Mouse (Mus musculus): ENCODE measurements around the gene Fam104a. TPM values are rescaled to one million over a fixed set of nuclear protein-coding genes. Genes with fewer than 3 reads are reported as not detected.

Gene Fam104a
- 10 to 100 TPM; 28.3 to 31.6 TPM for total RNA-seq (2021)

DNA sequence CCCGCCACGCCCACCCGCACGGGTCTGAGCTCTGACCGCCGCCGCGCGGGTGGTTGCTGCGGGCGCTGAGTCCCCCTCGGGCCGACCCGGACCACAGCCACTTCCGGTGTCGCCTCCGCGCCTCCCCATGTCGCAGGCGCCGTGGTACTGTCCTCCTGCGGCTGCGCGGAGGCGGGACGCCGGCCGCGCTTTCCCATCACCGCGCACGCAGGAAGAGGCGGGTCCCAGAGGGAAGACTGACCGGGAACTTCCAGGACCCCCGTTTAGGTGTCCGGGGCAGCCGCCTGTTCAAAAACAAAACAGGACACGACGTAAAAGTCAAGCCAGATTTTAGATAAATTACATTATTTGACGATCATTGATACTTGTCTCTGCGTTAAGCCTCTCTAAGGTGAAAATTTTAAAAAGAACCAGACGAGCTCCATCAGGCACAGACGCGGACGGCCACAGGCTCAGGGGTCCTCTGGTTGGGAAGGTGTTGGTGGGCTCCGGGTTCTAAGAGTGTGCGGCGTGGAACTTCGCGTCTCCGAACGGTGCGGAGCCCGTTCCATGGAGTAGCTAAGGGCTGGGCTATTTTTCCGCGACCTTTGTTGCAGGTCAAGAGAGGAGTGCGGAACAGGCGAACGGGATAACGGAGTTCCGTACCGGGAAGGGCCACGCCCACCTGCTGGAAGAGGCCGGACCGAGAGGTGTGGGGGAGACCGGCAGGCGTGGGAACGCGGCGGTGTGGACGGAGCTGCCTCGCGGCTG lies at the start of gene Fam104a, which contains the start of gene D11Wsu47e:
Fam104a (minus strand) TSS at position 199 of the 750 bp plus-strand sequence.
D11Wsu47e (plus strand) TSS at position 456 of the 750 bp plus-strand sequence.
- intact Hi-C loops (cut with DNase I) = loop anchor here (2.0 kb wide), 1 partner anchor 35 kb away; the partner anchor contains the start of gene Cog1
- peak; percentile 96 for DNase-seq (ENCODE audit: low spot score in 2 of 2)

DNA sequence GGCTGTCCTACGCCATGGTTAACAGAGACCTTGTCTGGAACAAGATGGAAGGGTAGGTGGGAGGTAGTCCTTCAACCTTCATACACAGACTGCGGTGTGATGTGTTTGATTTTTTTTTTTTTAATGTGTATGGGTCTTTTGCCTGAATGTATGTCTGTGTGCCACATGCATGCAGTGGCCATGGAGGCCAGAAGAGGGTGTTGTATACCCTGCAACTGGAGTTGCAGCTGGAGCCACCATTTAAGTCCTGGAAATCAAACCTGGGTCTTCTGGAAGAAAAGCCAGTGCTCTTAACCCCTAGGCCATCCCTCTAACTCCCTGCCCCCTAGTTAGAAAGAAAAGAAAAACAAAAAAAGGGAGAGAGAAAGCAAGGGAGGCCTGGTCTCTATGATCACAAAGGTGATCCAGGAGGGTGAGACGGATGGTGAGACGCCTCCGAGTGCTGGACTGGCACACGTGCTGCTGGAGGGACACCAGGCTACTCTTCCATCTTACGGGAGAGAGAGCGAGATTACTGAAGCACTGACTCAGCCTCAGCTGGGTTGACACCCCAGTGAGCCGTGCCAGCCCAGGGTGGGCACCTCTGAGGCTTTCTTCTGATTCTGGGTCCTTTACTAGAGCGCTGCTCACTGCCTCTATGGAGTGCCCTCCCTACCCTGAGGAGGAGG lies 48.1 kb upstream of the Fam104a start:
- intact Hi-C loops (cut with DNase I) = no loop called here
- no peak for DNase-seq (ENCODE audit: low spot score in 2 of 2)

DNA sequence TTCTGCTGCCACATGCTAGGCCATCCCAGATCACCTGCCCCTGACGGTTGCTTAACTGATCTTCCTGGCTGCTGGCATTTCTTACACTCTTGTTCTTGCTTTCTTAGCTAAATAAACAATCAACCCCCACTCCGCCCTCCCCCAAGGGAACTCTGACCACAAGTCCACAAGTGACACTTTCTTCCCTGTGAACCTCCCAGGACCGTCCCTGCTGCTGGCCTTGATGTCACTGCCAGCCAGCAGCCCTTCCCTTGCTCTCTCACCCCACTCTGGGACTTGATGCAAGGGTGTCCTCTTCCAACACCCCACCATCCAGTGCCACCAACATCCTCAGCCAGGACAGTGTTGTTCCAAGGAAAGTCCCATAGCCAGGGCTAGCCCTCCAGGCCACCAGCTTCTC lies 46.9 kb upstream of the Fam104a start:
- DNase-seq (ENCODE audit: low spot score in 2 of 2) = no peak
- intact Hi-C loops (cut with DNase I) = no loop called here

DNA sequence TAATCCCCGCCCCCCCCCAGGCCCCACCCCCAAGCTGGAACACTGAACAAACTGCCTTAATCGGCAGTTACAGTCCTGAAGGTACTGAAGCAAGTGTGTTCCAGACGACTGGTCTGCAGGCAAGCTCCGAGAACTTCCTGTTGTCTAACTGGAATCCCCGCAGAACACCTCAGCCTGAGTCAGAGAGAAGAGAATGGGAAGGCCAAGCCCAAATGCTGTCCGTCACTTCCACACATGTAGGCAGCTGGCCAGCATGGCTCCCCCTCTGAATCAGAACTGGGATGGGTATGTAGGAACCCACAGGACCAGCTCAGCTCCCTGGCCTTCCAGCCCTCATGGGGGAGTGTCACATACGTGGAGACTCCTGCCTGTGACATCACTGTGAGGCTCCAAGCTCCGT lies 46.0 kb upstream of the Fam104a start:
- intact Hi-C loops (cut with DNase I) = no loop called here
- DNase-seq (ENCODE audit: low spot score in 2 of 2) = no peak

DNA sequence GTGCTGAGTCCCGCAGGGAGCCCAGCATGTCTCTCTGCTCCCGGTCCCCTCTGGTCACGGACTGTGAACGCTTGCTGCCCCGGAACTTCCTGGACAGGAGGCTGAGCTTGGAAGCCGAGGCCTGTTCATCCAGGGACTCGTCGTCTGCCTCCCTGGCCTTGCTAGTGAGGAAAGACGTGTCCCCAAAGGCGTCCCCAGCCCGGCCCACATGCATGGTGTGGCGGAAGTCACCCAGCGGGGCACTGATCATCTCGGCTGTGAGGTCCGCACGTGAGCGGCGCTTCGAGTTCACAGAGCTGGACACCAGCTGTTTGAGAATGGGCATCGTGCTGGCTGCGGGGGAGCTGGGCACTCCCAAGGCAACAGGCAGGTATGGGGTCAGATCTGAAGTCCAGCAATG lies 45.3 kb upstream of the Fam104a start:
- intact Hi-C loops (cut with DNase I) = no loop called here
- no peak for DNase-seq (ENCODE audit: low spot score in 2 of 2)

DNA sequence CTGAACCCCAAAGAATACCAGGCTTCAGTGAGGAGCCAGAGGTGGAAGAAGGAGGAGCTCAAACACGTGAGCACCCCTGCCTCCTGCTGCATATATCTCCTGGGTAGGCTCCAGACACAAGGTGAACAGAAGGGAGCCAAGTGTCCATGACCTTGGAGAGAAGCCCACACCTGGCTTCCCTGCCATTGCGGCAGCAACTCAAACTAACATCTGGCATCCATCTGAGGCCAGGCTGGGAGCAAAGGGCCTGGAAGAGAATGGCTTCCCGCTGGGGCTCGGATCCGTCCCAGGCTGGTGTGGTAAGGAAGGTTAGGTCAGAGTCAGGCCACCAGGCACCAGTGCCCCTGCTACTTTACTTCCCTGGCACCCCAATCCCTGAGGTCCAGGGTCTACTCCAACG lies 44.0 kb upstream of the Fam104a start:
- intact Hi-C loops (cut with DNase I) = no loop called here

DNA sequence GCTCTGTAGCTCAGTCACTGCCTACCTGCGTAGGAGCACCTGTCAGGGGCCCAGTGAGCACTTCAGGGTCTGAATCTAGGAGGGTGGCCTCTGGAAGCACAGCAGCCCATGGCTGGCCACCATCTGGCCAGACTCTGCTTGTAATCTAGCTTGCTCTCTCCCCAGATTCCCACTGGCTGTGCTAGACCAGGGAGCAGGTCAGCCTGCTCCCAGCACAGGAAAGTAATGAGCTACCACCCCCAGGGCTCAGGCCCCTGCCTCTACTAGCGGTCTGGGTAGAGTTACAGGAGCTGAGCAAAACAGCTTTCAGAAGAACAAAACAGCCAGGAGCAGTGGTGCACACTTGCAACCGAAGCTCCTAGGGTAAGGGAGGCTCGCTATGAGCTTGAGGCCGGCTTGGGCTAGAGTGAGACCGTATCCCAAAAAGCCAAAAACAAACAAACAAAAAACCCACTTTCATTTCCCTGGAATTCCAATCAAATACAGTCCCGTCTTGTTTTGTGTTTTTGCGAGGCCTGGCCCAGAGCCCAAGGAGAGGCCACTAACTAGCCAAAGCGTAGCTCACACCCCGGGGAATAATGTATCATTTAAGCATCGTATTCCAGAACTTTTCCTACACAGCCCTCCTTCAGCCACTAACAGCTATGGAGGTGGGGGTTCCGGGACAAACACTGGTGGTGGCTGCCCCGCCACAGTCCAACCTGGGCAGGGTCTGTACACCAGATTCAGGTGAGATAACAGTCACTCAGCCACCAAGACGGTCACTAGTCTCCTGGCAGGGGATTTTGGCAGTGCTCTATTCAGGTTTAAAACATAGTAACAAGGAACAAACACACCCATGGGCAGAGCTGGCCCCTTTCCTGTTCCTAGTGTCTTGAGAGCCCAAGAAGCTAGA lies 43.3 kb upstream of the Fam104a start:
- no peak for DNase-seq (ENCODE audit: low spot score in 2 of 2)

More for the DNA sequence above, 44.0 kb upstream of the Fam104a start:
- no peak for DNase-seq (ENCODE audit: low spot score in 2 of 2)

DNA sequence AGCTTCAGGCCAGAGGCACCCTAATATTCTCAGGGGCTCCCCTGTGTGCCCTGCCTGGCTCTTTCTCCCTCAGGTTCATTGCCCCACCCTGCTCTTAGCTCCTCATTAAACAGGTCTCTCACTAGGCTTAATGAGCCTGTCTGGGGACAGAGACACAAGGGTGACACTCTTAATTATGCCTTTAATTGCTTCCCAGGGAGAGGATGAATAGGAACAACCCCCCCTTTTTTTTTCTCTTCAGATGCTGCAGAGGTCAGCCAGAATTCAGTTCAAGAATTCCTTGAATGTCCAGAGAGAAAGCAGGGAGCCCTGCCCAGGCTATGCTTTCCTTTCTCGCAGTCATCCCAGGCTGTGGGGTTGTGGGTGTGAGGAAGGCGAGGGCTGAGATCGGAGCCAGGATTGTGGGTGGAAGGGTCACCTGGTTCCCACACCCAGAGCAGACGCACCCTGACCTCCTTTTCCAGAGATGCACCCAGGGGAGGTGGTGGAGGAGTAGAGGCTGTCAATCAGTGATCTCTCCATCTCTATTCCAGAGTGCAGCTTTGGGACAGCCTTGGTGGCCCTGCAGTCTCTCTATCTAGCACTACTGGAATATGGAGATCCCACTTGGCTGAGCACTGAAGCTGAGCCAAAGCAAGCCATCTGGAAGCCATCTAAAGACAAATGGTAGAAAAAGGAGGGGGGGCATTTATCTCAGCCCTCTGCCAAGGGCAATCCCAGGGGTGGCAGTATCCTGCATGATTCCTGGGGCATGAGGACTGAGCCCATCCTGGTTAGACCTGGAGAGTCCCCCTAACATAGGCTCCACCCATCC lies 41.5 kb upstream of the Fam104a start:
- DNase-seq (ENCODE audit: low spot score in 2 of 2) = no peak
- intact Hi-C loops (cut with DNase I) = no loop called here

More for the DNA sequence above, 43.3 kb upstream of the Fam104a start:
- intact Hi-C loops (cut with DNase I) = no loop called here

DNA sequence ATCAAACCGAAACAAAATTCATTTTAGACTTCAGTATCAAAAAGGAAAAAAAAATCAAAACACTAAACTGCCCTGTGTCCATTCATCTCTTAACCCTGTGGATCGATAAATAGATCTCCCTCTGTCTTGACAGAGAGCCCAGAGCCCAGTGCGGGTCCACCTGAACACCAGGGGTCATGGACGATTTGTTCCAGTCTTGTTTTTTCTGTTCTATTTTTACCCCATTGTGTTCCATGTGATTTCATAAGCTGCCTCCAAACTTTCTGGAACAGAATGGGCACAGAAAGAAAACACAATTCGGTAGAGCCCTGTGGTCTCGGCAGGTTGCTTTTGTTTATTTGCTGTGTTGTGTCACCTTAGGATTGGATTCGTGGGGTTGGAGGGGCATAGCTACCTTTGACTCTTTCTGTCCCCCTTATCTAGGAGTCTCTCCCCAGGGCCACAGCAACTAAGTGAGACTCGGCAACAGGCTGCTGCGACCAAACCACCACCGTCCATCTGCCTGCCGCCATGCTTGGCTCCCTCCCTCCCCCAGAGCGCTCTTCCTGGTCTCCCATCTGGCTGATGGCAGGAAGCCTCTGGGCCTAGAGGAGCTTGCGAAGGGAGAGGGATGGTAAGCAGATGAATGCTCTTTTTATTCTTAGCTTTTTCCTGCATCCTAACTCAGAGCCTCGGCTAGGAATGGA lies 38.6 kb upstream of the Fam104a start:
- no peak for DNase-seq (ENCODE audit: low spot score in 2 of 2)

DNA sequence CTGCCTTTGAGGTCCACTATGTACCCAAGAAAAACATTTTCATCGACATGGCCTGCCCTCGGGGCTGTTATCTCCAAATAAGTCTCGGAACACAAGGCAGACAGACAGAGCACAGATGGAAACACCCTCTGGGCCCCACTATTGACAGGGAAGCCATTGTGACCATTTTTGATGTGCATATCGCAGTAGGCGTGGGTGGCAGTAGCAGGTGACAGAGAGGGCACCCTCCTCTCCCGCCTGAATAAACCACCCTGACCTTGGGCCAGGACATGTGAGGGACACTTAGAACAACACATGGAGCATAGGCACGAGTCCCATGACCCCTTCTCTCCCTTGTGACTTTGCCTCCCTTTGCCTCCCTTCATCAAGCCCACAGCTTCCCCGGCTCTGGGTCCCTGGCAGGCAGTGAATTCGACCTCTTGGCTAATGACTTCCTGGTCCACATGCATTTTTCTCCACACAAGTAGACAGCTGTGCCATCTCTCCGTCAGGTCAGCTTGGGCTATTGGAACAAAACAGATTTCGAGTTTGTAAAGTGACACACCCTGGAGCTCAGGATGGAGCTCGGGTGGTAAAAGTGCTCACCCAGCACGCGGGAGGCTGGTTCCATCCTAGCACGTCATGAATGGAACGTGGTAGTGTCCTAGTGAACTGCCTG lies 33.9 kb upstream of the Fam104a start:
- DNase-seq (ENCODE audit: low spot score in 2 of 2) = no peak
- intact Hi-C loops (cut with DNase I) = no loop called here

More for the DNA sequence above, 38.6 kb upstream of the Fam104a start:
- intact Hi-C loops (cut with DNase I) = no loop called here

DNA sequence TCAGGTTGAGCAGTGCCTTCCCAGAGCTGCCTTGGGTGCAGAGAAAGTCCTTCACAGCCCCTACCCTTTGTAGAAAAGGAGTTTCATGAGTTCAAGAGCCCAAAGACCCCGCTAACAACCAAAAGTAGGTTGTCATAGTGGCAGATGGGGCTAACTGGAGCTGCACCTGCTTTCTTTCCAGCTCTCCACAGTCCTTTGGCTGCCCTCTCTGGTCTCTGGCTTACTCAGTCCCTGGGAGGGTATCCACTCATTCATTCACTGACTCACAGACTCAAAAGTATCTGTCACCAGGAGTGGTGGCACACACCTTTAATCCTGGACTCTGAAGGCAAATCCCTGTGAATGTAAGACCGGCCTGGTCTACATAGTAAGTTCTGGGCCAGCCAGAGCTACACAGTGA lies 32.2 kb upstream of the Fam104a start:
- intact Hi-C loops (cut with DNase I) = no loop called here
- DNase-seq (ENCODE audit: low spot score in 2 of 2) = no peak

DNA sequence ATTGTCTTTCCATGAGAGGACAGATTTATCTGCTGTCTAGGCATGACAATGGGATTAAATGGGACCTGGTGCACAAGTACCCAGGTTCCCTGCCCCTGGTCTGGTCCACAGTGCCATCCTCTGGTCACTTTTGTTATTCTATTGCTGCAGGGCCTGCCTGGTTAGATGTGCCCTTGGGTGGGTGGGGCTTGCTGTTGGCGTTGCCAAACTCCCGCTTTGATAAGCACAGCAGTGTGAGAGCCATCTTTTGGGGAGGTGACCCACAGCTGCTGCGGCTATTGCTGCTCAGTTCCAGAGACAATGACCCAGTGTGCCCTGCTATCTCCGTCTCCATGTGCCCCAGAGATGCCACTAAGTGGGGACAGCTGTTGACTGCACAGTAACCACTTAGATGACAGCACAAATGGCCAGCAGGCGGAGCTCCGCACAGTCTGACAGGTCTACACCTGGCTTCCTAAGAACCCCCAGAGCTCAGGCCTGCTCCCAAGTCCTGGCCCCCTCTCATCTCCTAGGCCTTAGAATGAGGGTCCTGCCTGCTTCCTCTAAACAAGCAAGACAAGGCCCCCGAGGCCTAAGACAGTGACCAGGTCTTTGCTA lies 31.2 kb upstream of the Fam104a start:
- intact Hi-C loops (cut with DNase I) = no loop called here
- DNase-seq (ENCODE audit: low spot score in 2 of 2) = no peak

DNA sequence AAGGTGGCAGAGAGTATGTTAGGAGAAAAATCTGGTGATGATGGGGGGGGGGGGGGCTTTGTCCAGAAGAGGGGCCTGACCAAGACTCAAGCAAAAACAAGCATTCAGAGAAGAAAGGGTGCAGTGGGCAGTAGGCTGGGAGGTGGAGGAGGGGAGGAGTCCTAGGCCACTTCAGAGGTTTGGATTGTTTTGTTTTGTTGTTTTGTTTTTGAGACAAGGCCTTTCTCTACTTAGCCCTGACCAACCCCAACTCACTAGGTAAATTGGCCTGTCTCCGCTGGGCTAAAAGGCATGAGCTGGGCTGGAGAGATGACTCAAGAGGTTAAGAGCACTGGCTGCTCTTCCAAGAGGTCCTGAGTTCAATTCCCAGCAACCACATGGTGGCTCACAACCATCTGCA lies 27.1 kb upstream of the Fam104a start:
- intact Hi-C loops (cut with DNase I) = loop anchor here (5.0 kb wide), 1 partner anchor 36 kb away; no protein-coding TSS in a partner anchor
- no peak for DNase-seq (ENCODE audit: low spot score in 2 of 2)

DNA sequence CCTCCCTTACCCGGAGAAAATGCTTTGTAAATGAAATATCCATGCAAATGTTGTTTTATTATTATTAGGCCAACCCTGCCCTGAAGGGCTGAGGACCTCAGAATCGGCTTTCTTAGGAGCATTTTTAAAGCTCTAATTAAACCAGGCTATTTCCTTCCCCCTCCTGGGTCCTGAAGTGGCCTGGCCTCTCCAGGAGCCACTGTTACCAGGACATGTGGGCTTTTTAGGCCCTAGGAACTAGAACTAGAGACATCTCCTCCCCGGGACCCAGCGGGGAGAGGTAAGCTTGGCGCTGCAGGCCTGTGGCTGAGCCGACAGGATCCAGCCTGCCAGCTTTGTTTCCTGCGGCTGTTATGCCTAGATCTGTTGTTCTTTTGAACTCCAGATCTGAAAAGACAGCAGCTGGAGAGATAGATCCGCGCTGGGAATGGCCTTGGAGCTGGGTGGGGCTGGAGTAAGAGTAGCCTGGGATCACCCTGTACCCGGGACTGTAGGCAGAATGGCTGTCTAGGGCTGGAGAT lies 26.4 kb upstream of the Fam104a start:
- no peak for DNase-seq (ENCODE audit: low spot score in 2 of 2)
- intact Hi-C loops (cut with DNase I) = loop anchor here (5.0 kb wide), 1 partner anchor 37 kb away; no protein-coding TSS in a partner anchor

DNA sequence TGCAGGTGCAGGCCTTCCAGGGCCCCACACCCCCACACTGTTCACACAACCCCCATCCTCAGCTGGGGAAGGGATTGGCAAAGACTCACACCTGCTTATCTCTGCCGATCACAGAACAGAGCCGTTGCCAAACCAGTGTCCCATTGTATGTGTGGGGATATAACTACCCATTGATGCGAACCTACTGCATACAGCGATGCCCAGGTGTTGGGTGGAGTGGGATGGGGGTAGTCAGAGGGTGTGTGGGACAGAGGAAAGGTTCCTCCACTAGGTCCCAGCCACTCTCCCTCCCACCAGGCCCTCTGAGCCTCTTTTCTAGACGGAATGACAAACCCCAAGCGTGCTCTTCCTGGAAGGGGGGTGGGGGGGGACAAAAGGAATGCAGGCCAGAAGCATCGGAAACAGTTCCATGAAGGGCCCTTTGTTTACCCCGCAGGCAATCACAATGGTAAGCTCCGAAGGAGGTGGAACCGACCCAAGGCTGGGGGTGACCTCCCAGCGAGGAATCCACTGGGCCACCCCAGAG lies 25.8 kb upstream of the Fam104a start, which contains the start of gene Cpsf4l:
Cpsf4l (minus strand) TSS at position 287 of the 526 bp plus-strand sequence.
- intact Hi-C loops (cut with DNase I) = loop anchor here (5.0 to 10.0 kb wide), 2 partner anchors 38 to 925 kb away; no protein-coding TSS in a partner anchor
- DNase-seq (ENCODE audit: low spot score in 2 of 2) = no peak

DNA sequence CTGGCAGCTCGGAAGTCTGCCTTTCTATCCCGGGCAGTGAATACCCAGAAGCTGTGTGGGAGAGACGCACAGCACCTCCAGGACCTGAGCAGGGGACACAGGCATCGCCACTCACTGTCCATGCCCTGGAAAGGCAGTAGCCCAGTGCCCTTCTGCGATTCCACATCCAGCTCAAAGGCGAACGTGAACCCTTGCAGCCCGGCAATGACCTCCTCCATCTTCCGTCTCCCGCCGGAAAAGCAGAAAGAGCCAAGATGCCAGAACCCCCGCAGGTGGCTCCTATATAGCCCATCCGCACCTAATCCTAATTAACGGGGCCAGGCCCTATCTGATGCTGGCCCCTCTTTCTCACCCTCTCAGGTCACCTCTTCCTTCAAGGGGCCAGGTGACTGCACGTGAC lies 25.3 kb upstream of the Fam104a start:
- intact Hi-C loops (cut with DNase I) = loop anchor here (10.0 kb wide), 1 partner anchor 926 kb away; no protein-coding TSS in a partner anchor
- no peak for DNase-seq (ENCODE audit: low spot score in 2 of 2)
